Comparison of ENCODE assay signal across 8 mouse cellular contexts in genomic region chr1:194617918-194618317, GRCm38 (mm10). TPM values are rescaled to one million over a fixed set of nuclear protein-coding genes. Genes with fewer than 3 reads are reported as not detected.
DNase-seq lines count a peak whose midpoint lies in the region; ATAC-seq and TF ChIP-seq lines count a peak whose summit lies in the region.

Plxna2 (plus strand) TSS chr1:194618218.

- H3K4me1 ChIP-seq in lung, adult 2 months (ENCODE audit: control insufficient read depth, insufficient read depth, low read length): peaks cover 15% of the 10 kb centered on the region
- peaks cover 6% of the 10 kb centered on the region; the same call in 1 of the 2 replicates for H3K4me1 ChIP-seq in forebrain, postnatal 0 days (ENCODE audit: insufficient read depth)
- peaks cover 15% of the 10 kb centered on the region for H3K4me1 ChIP-seq in intestine, embryonic 16.5 days (ENCODE audit: control insufficient read depth, insufficient read depth, low read length)
- H3K4me1 ChIP-seq in midbrain, embryonic 14.5 days (ENCODE audit: control insufficient read depth, insufficient read depth, low read length): peaks cover 24% of the 10 kb centered on the region

- 89% methylated on average over 2 of the region's 2 CpGs for WGBS in lung, adult 2 months
- WGBS in forebrain, postnatal 0 days: 93% methylated on average over 2 of the region's 2 CpGs
- 95% methylated on average over 2 of the region's 2 CpGs for WGBS in intestine, embryonic 16.5 days
- 95% methylated on average over 2 of the region's 2 CpGs for WGBS in midbrain, embryonic 14.5 days

- no peaks in the 10 kb centered on the region for H3K36me3 ChIP-seq in forebrain, postnatal 0 days (ENCODE audit: insufficient read depth)
- H3K36me3 ChIP-seq in intestine, embryonic 16.5 days (ENCODE audit: control insufficient read depth, insufficient read depth, low read length): no peaks in the 10 kb centered on the region
- H3K36me3 ChIP-seq in midbrain, embryonic 14.5 days (ENCODE audit: control insufficient read depth, insufficient read depth, low read length): no peaks in the 10 kb centered on the region

- no peak for TF ChIP-seq CTCF in lung, adult 2 months (IDR thresholded peaks at IDR 0.05; ENCODE audit: insufficient read depth, low read length)
- TF ChIP-seq CTCF in forebrain, postnatal 0 days (IDR thresholded peaks at IDR 0.05; ENCODE audit: low read depth): no peak

- no peak for ATAC-seq in forebrain, postnatal 0 days
- no peak for ATAC-seq in intestine, embryonic 16.5 days
- no peak for ATAC-seq in midbrain, embryonic 14.5 days (ENCODE audit: low FRiP score, low TSS enrichment)
- ATAC-seq in megakaryocyte-erythroid progenitor cell, adult 5-6 weeks (replicated peaks; ENCODE audit: low FRiP score, low TSS enrichment, poor library complexity, severe bottlenecking): no peak

- no peak for TF ChIP-seq POLR2A in lung, adult 2 months (IDR thresholded peaks at IDR 0.05; ENCODE audit: borderline replicate concordance, extremely low read depth, low read depth, low read length)

- H3K4me2 ChIP-seq in forebrain, postnatal 0 days (ENCODE audit: low read depth): peak within 1 kb of the TSS; percentile 89
- peak within 1 kb of the TSS; percentile 98 for H3K4me2 ChIP-seq in intestine, embryonic 16.5 days (ENCODE audit: low read depth, low read length)
- H3K4me2 ChIP-seq in midbrain, embryonic 14.5 days (ENCODE audit: low read length): peak within 1 kb of the TSS; percentile 87

- peak within 1 kb of the TSS; percentile 48 for H3K4me3 ChIP-seq in lung, adult 2 months (replicated peaks; ENCODE audit: extremely low read depth, low read depth, low read length)
- peak within 1 kb of the TSS; percentile 85 for H3K4me3 ChIP-seq in forebrain, postnatal 0 days (ENCODE audit: low read depth, low read length)
- H3K4me3 ChIP-seq in intestine, embryonic 16.5 days (ENCODE audit: low read length): peak within 1 kb of the TSS; percentile 65
- H3K4me3 ChIP-seq in midbrain, embryonic 14.5 days (replicated peaks; ENCODE audit: low read depth, low read length): peak within 1 kb of the TSS; percentile 89

- DNase-seq in lung, adult 2 months: no peak
- no peak for DNase-seq in lung, postnatal 25 days (ENCODE audit: low spot score)
- DNase-seq in forebrain, postnatal 0 days: no peak
- no peak for DNase-seq in midbrain, embryonic 14.5 days
- DNase-seq in cerebellum, postnatal 10 days: no peak
- no peak for DNase-seq in kidney, adult 9 months

- H3K27me3 ChIP-seq in forebrain, postnatal 0 days (ENCODE audit: insufficient read depth, low read length): no peaks in the 10 kb centered on the region
- no peaks in the 10 kb centered on the region for H3K27me3 ChIP-seq in intestine, embryonic 16.5 days (replicated peaks; ENCODE audit: control insufficient read depth, insufficient read depth, low read length)
- no peaks in the 10 kb centered on the region for H3K27me3 ChIP-seq in midbrain, embryonic 14.5 days (ENCODE audit: control insufficient read depth, insufficient read depth, low read length)

- no peaks in the 10 kb centered on the region for H3K9me3 ChIP-seq in forebrain, postnatal 0 days (ENCODE audit: low read length)
- H3K9me3 ChIP-seq in intestine, embryonic 16.5 days (ENCODE audit: control insufficient read depth, low read length): no peaks in the 10 kb centered on the region
- H3K9me3 ChIP-seq in midbrain, embryonic 14.5 days (ENCODE audit: control insufficient read depth, low read length): no peaks in the 10 kb centered on the region

- H3K9ac ChIP-seq in forebrain, postnatal 0 days: peak within 1 kb of the TSS; percentile 97
- no peak within 1 kb of the TSS for H3K9ac ChIP-seq in intestine, embryonic 16.5 days (ENCODE audit: low read depth, low read length)
- H3K9ac ChIP-seq in midbrain, embryonic 14.5 days (replicated peaks; ENCODE audit: low read length): peak within 1 kb of the TSS; percentile 88; the same call in 1 of the 2 replicates

- peak within 1 kb of the TSS; percentile 98 for H3K27ac ChIP-seq in forebrain, postnatal 0 days (ENCODE audit: low read depth, low read length)
- H3K27ac ChIP-seq in intestine, embryonic 16.5 days (ENCODE audit: low read length): no peak within 1 kb of the TSS
- peak within 1 kb of the TSS; percentile 89 for H3K27ac ChIP-seq in midbrain, embryonic 14.5 days (replicated peaks; ENCODE audit: low read depth, low read length)

RNA-seq across cellular contexts. Expression of gene Plxna2, which starts in this region (rescaled TPM):
- 12.0 and 12.8 TPM in 2 replicates for polyA plus RNA-seq in lung, adult 2 months (2012; rRNA removed)
- total RNA-seq in forebrain, postnatal 0 days (2014; rRNA removed): 69.3 and 83.6 TPM in 2 replicates
- polyA plus RNA-seq in forebrain, postnatal 0 days (2015; fragmentation: Nextera tagmentation; extraction: Ambion mirVana): 14.5 and 18.6 TPM in 2 replicates
- 4.3 and 4.6 TPM in 2 replicates for polyA plus RNA-seq in intestine, embryonic 16.5 days (2015; fragmentation: Nextera tagmentation; extraction: Ambion mirVana)
- 21.2 and 24.1 TPM in 2 replicates for polyA plus RNA-seq in midbrain, embryonic 14.5 days (2014; fragmentation: Nextera tagmentation; extraction: Ambion mirVana)
- total RNA-seq in megakaryocyte-erythroid progenitor cell, adult 5-6 weeks (2014; fragmentation: Nextera tagmentation): 0.77 and 1.5 TPM in 2 replicates
- total RNA-seq in megakaryocyte-erythroid progenitor cell, adult 5-6 weeks (2017): 0.09 and 0.38 TPM in 2 replicates

Comparison
In these comparisons a context has a peak if more than half of its experiments do, and no peak if none do; other contexts are left out.
1. RNA of gene Plxna2 (total RNA-seq): 69.3 to 83.6 TPM in forebrain, postnatal 0 days; 0.09 to 1.5 TPM in megakaryocyte-erythroid progenitor cell, adult 5-6 weeks; every median in the first group is over 10 times any median in the second.
2. Peak in every context shown above with its lines, with median percentiles within 50 percentile points of each other: H3K4me3 ChIP-seq and H3K4me2 ChIP-seq.